Mouse (Mus musculus): ENCODE data around the gene Agfg2.
A peak's percentile ranks its signal among the peaks of the same experiment; 100 is the strongest.
"Not testable (repeated sequence)": the region's sequence is repeated elsewhere in the genome, so short reads cannot be mapped to it uniquely, and the experiment has no call there.

Agfg2 gene

GRCm38 (mm10) chr5:137645652-137646091 lies 38.9 kb downstream of the Agfg2 start, which contains the start of gene Irs3:
TSS of gene Irs3 (minus strand) at chr5:137645714.
- no peak for DNase-seq (ENCODE audit: low read depth in 1 of 2, low spot score in 2 of 2)

- DNase-seq (ENCODE audit: low read depth in 1 of 2, low spot score in 2 of 2) = peak in 1 of 2 experiments; percentile 18
Observed at GRCm38 (mm10) chr5:137645091-137645651, 39.4 kb downstream of the Agfg2 start.

- DNase-seq (ENCODE audit: low read depth in 1 of 2, low spot score in 2 of 2) = no peak
Observed at GRCm38 (mm10) chr5:137644484-137644883, 40.0 kb downstream of the Agfg2 start.

- no peak for DNase-seq (ENCODE audit: low read depth in 1 of 2, low spot score in 2 of 2)
Observed at GRCm38 (mm10) chr5:137642886-137643285, 41.6 kb downstream of the Agfg2 start.

GRCm38 (mm10) chr5:137641054-137641453 lies 43.5 kb downstream of the Agfg2 start, which contains the start of gene Sap25:
TSS of gene Sap25 (plus strand) at chr5:137641334.
- DNase-seq (ENCODE audit: low read depth in 1 of 2, low spot score in 2 of 2) = no peak

GRCm38 (mm10) chr5:137639472-137639871 lies 45.1 kb downstream of the Agfg2 start:
- DNase-seq (ENCODE audit: low read depth in 1 of 2, low spot score in 2 of 2) = no peak

- no peak for DNase-seq (ENCODE audit: low read depth in 1 of 2, low spot score in 2 of 2)
Observed at GRCm38 (mm10) chr5:137633397-137634084, 51.0 kb downstream of the Agfg2 start.

- no peak for DNase-seq (ENCODE audit: low read depth in 1 of 2, low spot score in 2 of 2)
Observed at GRCm38 (mm10) chr5:137631591-137631990, 52.9 kb downstream of the Agfg2 start.

- peak; percentile 55 to 62 for DNase-seq (ENCODE audit: low read depth in 1 of 2, low spot score in 2 of 2)
Observed at GRCm38 (mm10) chr5:137631171-137631570, 53.4 kb downstream of the Agfg2 start.

- no peak for DNase-seq (ENCODE audit: low read depth in 1 of 2, low spot score in 2 of 2)
Observed at GRCm38 (mm10) chr5:137630602-137631001, 53.9 kb downstream of the Agfg2 start.

- no peak for DNase-seq (ENCODE audit: low read depth in 1 of 2, low spot score in 2 of 2)
Observed at GRCm38 (mm10) chr5:137629906-137630545, 54.5 kb downstream of the Agfg2 start.

GRCm38 (mm10) chr5:137629306-137629721 lies 55.2 kb downstream of the Agfg2 start:
- DNase-seq (ENCODE audit: low read depth in 1 of 2, low spot score in 2 of 2) = no peak

GRCm38 (mm10) chr5:137628498-137629305 lies 55.8 kb downstream of the Agfg2 start, which contains the start of the genes Fbxo24, Lrch4 and Gm20605:
TSS of gene Fbxo24 (minus strand) at chr5:137629002.
TSS of gene Lrch4 (plus strand) at chr5:137629121.
TSS of gene Gm20605 (plus strand) at chr5:137629175.
- DNase-seq (ENCODE audit: low read depth in 1 of 2, low spot score in 2 of 2) = peak; percentile 97 to 98

GRCm38 (mm10) chr5:137627991-137628390 lies 56.5 kb downstream of the Agfg2 start:
- DNase-seq (ENCODE audit: low read depth in 1 of 2, low spot score in 2 of 2) = peak; percentile 19 to 37

- DNase-seq (ENCODE audit: low read depth in 1 of 2, low spot score in 2 of 2) = no peak
Observed at GRCm38 (mm10) chr5:137623937-137624530, 60.5 kb downstream of the Agfg2 start.

GRCm38 (mm10) chr5:137615347-137615746 lies 69.2 kb downstream of the Agfg2 start:
- no peak for DNase-seq (ENCODE audit: low read depth in 1 of 2, low spot score in 2 of 2)

GRCm38 (mm10) chr5:137614921-137615320 lies 69.6 kb downstream of the Agfg2 start:
- DNase-seq (ENCODE audit: low read depth in 1 of 2, low spot score in 2 of 2) = not testable (repeated sequence)

GRCm38 (mm10) chr5:137613550-137613949 lies 71.0 kb downstream of the Agfg2 start, which contains the start of gene Pcolce:
TSS of gene Pcolce (minus strand) at chr5:137613784.
- DNase-seq (ENCODE audit: low read depth in 1 of 2, low spot score in 2 of 2) = no peak

- no peak for DNase-seq (ENCODE audit: low read depth in 1 of 2, low spot score in 2 of 2)
Observed at GRCm38 (mm10) chr5:137613076-137613475, 71.5 kb downstream of the Agfg2 start.

GRCm38 (mm10) chr5:137611245-137611602 lies 73.3 kb downstream of the Agfg2 start:
- DNase-seq (ENCODE audit: low read depth in 1 of 2, low spot score in 2 of 2) = no peak
